Mouse (Mus musculus): ENCODE results near the gene Glis3.

- TF ChIP-seq CTCF (IDR thresholded peaks at IDR 0.05; ENCODE audit: low read depth) (no peak), EP300 (IDR thresholded peaks at IDR 0.05; ENCODE audit: low read depth) (no peak)
Observed at GRCm38 (mm10) chr19:28511910-28512309, 168.0 kb downstream of the Glis3 start.
